Mouse (Mus musculus): Measurements from ENCODE around the gene Fkbp1b. TPM values are rescaled to one million over a fixed set of nuclear protein-coding genes. Genes with fewer than 3 reads are reported as not detected.

The Fkbp1b gene
- polyA plus RNA-seq, 1 experiment from 2014 or later: 8.2 TPM

- WGBS: 74% methylated on average over 2 of the region's 2 CpGs
- Histone ChIP-seq H3K4me3 (ENCODE audit: low read length) (no peak overlapping the region), H3K4me2 (ENCODE audit: low read depth, low read length) (no peak overlapping the region), H3K27ac (ENCODE audit: low read length) (no peak overlapping the region), H3K4me1 (ENCODE audit: control insufficient read depth, insufficient read depth, low read length) (no peaks in the 10 kb centered on the region), H3K27me3 (replicated peaks; ENCODE audit: control insufficient read depth, insufficient read depth, low read length) (no peaks in the 10 kb centered on the region), H3K36me3 (ENCODE audit: control insufficient read depth, insufficient read depth, low read length) (no peaks in the 10 kb centered on the region), H3K9ac (ENCODE audit: low read depth, low read length) (no peak overlapping the region), H3K9me3 (ENCODE audit: control insufficient read depth, low read length) (no peaks in the 10 kb centered on the region)
- no peak for ATAC-seq
Measured at GRCm38 (mm10) chr12:4784466-4784865, 56.9 kb downstream of the Fkbp1b start.

- H3K27ac ChIP-seq (ENCODE audit: low read length): no peak overlapping the region
- no peaks in the 10 kb centered on the region for H3K4me1 ChIP-seq (ENCODE audit: control insufficient read depth, insufficient read depth, low read length)
- H3K4me2 ChIP-seq (ENCODE audit: low read depth, low read length): no peak overlapping the region
- no peak overlapping the region for H3K4me3 ChIP-seq (ENCODE audit: low read length)
- no peaks in the 10 kb centered on the region for H3K27me3 ChIP-seq (replicated peaks; ENCODE audit: control insufficient read depth, insufficient read depth, low read length)
- H3K9me3 ChIP-seq (ENCODE audit: control insufficient read depth, low read length): no peaks in the 10 kb centered on the region
- WGBS: 54% methylated on average over 5 of the region's 5 CpGs
- H3K9ac ChIP-seq (ENCODE audit: low read depth, low read length): no peak overlapping the region
- ATAC-seq: no peak
- no peaks in the 10 kb centered on the region for H3K36me3 ChIP-seq (ENCODE audit: control insufficient read depth, insufficient read depth, low read length)
Measured at GRCm38 (mm10) chr12:4783598-4783997, 57.8 kb downstream of the Fkbp1b start.

Other genes with a start within 250 kb of the Fkbp1b start
- gene Itsn2, start 249.0 kb downstream of the Fkbp1b start, polyA plus RNA-seq (2015; fragmentation: Nextera tagmentation; extraction: Ambion mirVana): 30.4 and 32.9 TPM in 2 replicates
- not detected in 2 replicates for gene Gm3625, start 248.7 kb downstream of the Fkbp1b start, polyA plus RNA-seq (2015; fragmentation: Nextera tagmentation; extraction: Ambion mirVana)
- 0.05 and 0.34 TPM in 2 replicates for gene Fam228a, start 103.2 kb downstream of the Fkbp1b start, polyA plus RNA-seq (2015; fragmentation: Nextera tagmentation; extraction: Ambion mirVana)
- 1.1 TPM in 2 replicates for gene Pfn4, start 72.6 kb downstream of the Fkbp1b start, polyA plus RNA-seq (2015; fragmentation: Nextera tagmentation; extraction: Ambion mirVana)
- gene Fam228b, start 72.3 kb downstream of the Fkbp1b start, polyA plus RNA-seq (2015; fragmentation: Nextera tagmentation; extraction: Ambion mirVana): 1.1 and 1.3 TPM in 2 replicates
- 169 and 193 TPM in 2 replicates for gene Sf3b6, start 24.0 kb downstream of the Fkbp1b start, polyA plus RNA-seq (2015; fragmentation: Nextera tagmentation; extraction: Ambion mirVana)
- 11.0 and 12.4 TPM in 2 replicates for gene Wdcp, start 1.7 kb upstream of the Fkbp1b start, polyA plus RNA-seq (2015; fragmentation: Nextera tagmentation; extraction: Ambion mirVana)
- 1.3 and 1.7 TPM in 2 replicates for gene Mfsd2b, start 32.8 kb upstream of the Fkbp1b start, polyA plus RNA-seq (2015; fragmentation: Nextera tagmentation; extraction: Ambion mirVana)
- 31.0 and 32.8 TPM in 2 replicates for gene Ubxn2a, start 66.1 kb upstream of the Fkbp1b start, polyA plus RNA-seq (2015; fragmentation: Nextera tagmentation; extraction: Ambion mirVana)
- gene Atad2b, start 75.8 kb upstream of the Fkbp1b start, polyA plus RNA-seq (2015; fragmentation: Nextera tagmentation; extraction: Ambion mirVana): 4.4 and 5.2 TPM in 2 replicates